Mouse (Mus musculus) neural tube, embryonic 15.5 days (tissue): ENCODE data around the gene Ndufv1. TPM values are rescaled to one million over a fixed set of nuclear protein-coding genes. Genes with fewer than 3 reads are reported as not detected.
"Not testable (repeated sequence)": the region's sequence is repeated elsewhere in the genome, so short reads cannot be mapped to it uniquely, and the experiment has no call there.

Experiments used
- ATAC-seq: fragments of 200-750 bp; cut with Nextera tagmentation; 2 replicates; pipeline ENCODE4 v1.8.0; 2017; ENCODE audit warnings: mild to moderate bottlenecking, moderate TSS enrichment, moderate library complexity; ENCODE audit not compliant: low FRiP score
- H3K27ac ChIP-seq: fragments of 300-500 bp; sonication (generic); replicated peaks from 2 replicates; pipeline ENCODE4 v1.5.1; 2015; ENCODE audit warnings: mild to moderate bottlenecking, inconsistent platforms
- H3K27me3 ChIP-seq: fragments of 300-500 bp; sonication (generic); replicated peaks from 2 replicates; pipeline ENCODE4 v1.6.1; 2015; ENCODE audit warnings: inconsistent platforms
- H3K36me3 ChIP-seq: fragments of 300-500 bp; sonication (generic); 2 replicates; pipeline ENCODE4 v1.6.1; 2015; ENCODE audit warnings: inconsistent platforms
- H3K4me1 ChIP-seq: fragments of 300-500 bp; sonication (generic); 2 replicates; pipeline ENCODE4 v1.6.1; 2015; ENCODE audit warnings: inconsistent platforms
- H3K4me2 ChIP-seq: fragments of 300-500 bp; sonication (generic); 2 replicates; pipeline ENCODE4 v1.6.1; 2015; ENCODE audit warnings: inconsistent platforms, mild to moderate bottlenecking, moderate library complexity
- H3K4me3 ChIP-seq: fragments of 300-500 bp; sonication (generic); replicated peaks from 2 replicates; pipeline ENCODE4 v1.5.1; 2015; ENCODE audit warnings: mild to moderate bottlenecking, inconsistent platforms
- H3K9ac ChIP-seq: fragments of 300-500 bp; sonication (generic); replicated peaks from 2 replicates; pipeline ENCODE4 v1.6.1; 2015; ENCODE audit warnings: mild to moderate bottlenecking, inconsistent platforms
- H3K9me3 ChIP-seq: fragments of 300-500 bp; sonication (generic); replicated peaks from 2 replicates; pipeline ENCODE4 v1.6.1; 2016; ENCODE audit warnings: inconsistent platforms
- WGBS: fragments of 180-500 bp; shearing (Covaris S2); methylation state at CpG from one replicate; pipeline ENCODE4 v1.1.7; 2015; ENCODE audit warnings: mixed read lengths; 5-methylcytosine and 5-hydroxymethylcytosine counted together
- polyA plus RNA-seq: library from polyadenylated mRNA; unstranded; fragments of >200 nt; fragmentation: Nextera tagmentation; extraction: Ambion mirVana; gene quantifications from 2 replicates; pipeline ENCODE4 v1.2.1, GENCODE M21; 2015

Gene Ndufv1
- polyA plus RNA-seq, result 262 and 279 TPM in 2 replicates

DNA sequence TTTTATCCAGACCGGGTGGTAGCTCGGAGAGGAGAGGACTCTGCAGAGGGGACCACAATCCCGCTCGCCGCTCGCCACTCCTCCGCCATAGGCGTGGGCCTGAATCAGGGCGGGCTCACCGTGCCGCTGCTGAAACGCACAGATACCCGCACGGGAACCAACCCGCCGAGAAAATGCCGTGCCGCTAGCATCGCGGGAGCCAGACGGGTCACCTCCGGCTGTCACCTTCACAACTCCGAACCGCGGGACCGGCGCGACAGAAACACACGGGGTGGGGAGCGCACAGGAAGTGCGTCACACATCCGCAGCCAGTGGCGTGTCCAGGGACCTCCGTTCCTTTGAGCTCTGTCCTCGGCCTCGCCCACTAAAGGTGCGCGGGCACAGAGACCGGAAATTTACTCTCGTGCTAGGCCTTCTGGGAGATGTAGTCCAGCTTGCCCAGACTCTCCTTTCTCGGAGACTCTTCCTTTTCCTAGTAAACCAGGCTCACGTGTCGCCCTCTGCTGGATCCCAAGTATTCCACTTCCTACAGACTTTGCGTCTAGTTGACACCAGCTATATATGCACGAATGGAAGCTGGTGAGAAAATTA is at the start of gene Ndufv1:
Gene Ndufv1, minus strand, starts transcription at position 375 of the 591 bp plus-strand sequence.
- Histone ChIP-seq H3K27ac (peak within 1 kb of the TSS; percentile 85), H3K9ac (peak within 1 kb of the TSS; percentile 77), H3K4me1 (peaks cover 18% of the 10 kb centered on the region), H3K4me3 (peak within 1 kb of the TSS; percentile 88), H3K4me2 (peak within 1 kb of the TSS; percentile 62), H3K9me3 (no peaks in the 10 kb centered on the region), H3K27me3 (no peaks in the 10 kb centered on the region), H3K36me3 (peaks cover 29% of the 10 kb centered on the region)
- under 1% methylated on average over 45 of the region's 45 CpGs for WGBS
- ATAC-seq, result peak; percentile 99

DNA sequence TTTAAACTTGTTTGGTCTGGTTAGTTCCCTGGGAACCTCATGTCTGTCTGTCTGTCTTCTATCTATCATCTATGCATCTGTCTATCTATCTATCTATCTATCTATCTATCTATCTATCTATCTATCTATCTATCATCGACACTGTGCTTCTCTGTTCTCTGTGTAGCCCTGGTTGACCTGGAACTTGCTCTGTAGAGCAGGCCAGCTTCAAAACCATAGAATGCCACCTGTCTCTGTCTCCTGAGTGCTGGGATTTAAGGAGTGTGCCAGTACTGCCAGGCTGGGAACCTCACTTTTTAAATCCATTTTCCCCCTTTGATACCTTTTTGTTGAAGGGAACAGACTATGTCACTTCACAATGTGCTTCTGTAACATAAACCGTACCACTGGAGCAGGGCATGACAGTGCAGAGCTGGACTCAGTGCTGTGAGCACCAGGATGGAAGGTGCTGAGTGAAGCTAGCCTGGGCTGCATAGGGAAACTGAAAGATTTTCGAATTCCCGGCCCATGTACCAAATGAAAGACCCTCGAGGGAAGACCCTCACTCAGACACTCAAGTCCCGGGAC is 48.4 kb upstream of the Ndufv1 start:
- Histone ChIP-seq H3K36me3 (no peaks in the 10 kb centered on the region), H3K9ac (no peak overlapping the region), H3K27ac (no peak overlapping the region), H3K27me3 (no peaks in the 10 kb centered on the region), H3K4me1 (no peaks in the 10 kb centered on the region), H3K4me3 (no peak overlapping the region), H3K9me3 (no peaks in the 10 kb centered on the region), H3K4me2 (no peak overlapping the region)
- no peak for ATAC-seq
- 88% methylated on average over 6 of the region's 6 CpGs for WGBS

DNA sequence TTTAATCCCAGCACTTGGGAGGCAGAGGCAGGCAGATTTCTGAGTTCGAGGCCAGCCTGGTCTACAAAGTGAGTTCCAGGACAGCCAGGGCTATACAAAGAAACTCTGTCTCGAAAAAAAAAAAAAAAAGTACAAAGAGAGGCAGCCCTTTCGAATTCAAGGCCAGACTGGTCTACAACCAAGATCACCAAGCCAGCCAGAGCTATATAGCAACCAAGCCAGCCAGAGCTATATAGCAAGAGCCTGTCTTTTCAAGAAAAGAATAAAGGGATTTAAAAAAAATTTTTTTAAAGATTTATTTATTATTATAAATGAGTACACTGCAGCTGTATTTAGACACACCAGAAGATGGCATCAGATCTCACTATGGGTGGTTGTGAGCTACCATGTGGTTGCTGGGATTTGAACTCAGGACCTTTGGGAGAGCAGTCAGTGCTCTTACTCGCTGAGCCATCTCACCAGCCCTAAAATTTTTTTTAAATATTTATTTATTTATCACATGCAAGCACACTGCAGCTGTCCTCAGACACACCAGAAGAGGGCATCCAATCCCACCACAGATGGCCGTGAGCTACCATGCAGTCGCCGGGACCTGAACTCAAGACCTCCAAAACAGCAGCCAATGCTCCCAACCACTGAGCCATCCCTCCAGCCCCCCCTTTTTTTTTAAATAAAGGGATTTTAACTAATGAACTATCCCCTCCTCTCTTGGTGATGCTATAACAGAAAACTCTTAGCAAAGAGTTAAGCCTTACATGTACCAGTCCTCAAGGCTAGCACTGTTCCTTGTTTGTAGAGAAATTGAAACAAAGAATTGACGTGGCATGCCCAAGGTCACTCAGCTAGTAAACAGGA is 47.7 kb upstream of the Ndufv1 start:
- WGBS, result 91% methylated on average over 8 of the region's 8 CpGs
- not testable (repeated sequence) for H3K27ac ChIP-seq, H3K4me3 ChIP-seq, H3K9me3 ChIP-seq, H3K4me2 ChIP-seq, H3K27me3 ChIP-seq, H3K4me1 ChIP-seq, H3K36me3 ChIP-seq, ATAC-seq, H3K9ac ChIP-seq

DNA sequence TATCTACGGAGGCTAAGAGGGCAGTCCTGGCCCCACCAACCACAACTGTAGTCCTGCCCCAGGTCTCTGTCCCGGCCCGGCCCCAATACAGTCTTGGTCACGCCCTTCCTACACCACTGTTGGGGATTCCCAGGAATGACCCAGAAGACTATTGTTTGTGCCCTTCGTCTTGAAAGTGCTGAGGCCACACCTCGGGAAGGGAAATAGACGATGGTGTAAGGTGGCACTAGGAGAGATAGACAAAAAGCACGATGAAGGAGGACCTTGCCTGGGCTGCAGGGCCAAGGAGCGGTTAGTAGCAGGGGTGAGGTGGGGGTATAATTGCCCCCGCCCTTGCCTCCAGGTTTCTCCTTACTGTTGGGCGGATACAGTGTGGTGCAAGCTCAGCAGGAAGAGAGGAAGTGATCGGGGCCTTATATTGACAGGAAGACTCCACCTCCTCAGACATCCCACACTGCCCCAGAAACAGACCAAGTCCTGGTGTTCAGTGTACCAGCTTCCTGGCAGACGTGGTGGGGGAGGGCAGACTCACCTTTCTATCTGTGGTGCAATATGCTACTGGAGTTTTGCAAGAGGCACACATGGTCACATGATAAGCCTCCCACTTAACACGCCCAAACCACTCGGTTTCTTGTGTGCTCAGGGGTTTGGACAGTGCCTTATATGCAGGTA is 46.6 kb upstream of the Ndufv1 start, which contains the start of gene Gstp3:
Gene Gstp3, minus strand, starts transcription at position 501 of the 672 bp plus-strand sequence.
- H3K9me3 ChIP-seq, result no peaks in the 10 kb centered on the region
- no peak within 1 kb of the TSS for H3K9ac ChIP-seq
- ATAC-seq, result no peak
- H3K4me2 ChIP-seq, result no peak within 1 kb of the TSS
- 83% methylated on average over 15 of the region's 15 CpGs for WGBS
- H3K27me3 ChIP-seq, result no peaks in the 10 kb centered on the region
- H3K4me1 ChIP-seq, result no peaks in the 10 kb centered on the region
- H3K36me3 ChIP-seq, result no peaks in the 10 kb centered on the region
- no peak within 1 kb of the TSS for H3K27ac ChIP-seq
- no peak within 1 kb of the TSS for H3K4me3 ChIP-seq

DNA sequence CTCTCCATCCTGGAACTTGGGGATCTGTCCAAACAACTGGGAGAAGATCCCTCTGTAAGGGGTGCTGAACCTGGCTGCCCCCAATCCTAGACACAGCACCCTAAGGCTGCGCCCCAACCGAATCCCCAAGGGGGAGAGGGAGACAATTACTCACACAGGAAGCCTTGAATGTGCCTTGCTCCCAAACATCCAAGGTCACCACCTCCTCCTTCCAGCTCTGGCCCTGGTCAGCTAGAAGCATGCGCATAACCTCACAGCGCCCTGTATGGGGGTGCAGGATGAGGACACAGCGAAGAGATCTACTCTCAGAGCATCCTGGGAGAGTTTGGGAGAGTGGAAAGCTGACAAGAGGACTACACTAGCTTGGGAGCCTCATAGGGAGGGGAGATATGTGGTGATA is 46.0 kb upstream of the Ndufv1 start:
- Histone ChIP-seq H3K27me3 (no peaks in the 10 kb centered on the region), H3K4me3 (no peak overlapping the region), H3K9me3 (no peaks in the 10 kb centered on the region), H3K27ac (no peak overlapping the region), H3K4me1 (no peaks in the 10 kb centered on the region), H3K9ac (no peak overlapping the region), H3K36me3 (no peaks in the 10 kb centered on the region), H3K4me2 (no peak overlapping the region)
- no peak for ATAC-seq
- WGBS, result 90% methylated on average over 5 of the region's 5 CpGs

DNA sequence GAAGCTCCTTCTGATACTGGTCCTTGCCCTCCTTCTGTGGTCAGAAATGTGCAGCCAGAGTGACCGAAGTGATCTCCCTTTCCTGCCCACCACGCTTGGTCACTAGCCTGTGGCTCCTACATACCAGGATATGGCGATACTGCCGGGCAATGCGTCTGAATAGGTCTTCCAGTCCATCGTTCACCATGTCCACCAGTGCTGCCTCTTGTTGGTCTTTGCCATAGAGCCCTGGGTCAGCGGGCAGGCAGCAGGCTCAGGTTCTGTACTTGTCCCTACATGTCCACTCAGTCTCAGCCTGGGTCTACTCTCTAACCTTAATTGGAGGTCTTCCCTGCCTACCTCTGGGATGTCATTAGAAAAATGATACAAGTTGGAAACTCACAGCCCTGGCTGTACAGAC is 45.4 kb upstream of the Ndufv1 start:
- H3K4me3 ChIP-seq, result no peak overlapping the region
- H3K4me1 ChIP-seq, result no peaks in the 10 kb centered on the region
- H3K9ac ChIP-seq, result no peak overlapping the region
- no peaks in the 10 kb centered on the region for H3K9me3 ChIP-seq
- H3K36me3 ChIP-seq, result no peaks in the 10 kb centered on the region
- 98% methylated on average over 7 of the region's 7 CpGs for WGBS
- no peak overlapping the region for H3K4me2 ChIP-seq
- no peak overlapping the region for H3K27ac ChIP-seq
- ATAC-seq, result no peak
- no peaks in the 10 kb centered on the region for H3K27me3 ChIP-seq

DNA sequence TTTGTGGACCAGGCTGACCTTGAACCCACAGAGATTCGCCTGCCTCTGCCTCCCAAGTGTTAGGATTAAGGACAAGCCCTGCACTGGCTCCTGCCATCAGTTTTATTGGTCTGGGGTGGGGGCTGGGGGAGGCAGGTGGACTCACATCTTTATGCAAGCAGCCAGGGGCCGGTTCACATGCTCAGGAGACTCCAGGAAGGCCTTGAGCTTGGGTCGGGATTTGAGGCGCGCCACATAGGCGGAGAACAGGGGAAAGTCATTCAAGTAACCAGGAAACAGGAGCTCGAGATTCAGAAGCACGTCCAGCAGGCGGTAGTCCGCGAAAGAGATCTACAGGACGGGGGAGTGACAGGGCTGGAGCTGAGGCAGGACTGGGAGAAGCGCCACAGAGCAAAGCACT is 44.8 kb upstream of the Ndufv1 start:
- no peaks in the 10 kb centered on the region for H3K27me3 ChIP-seq
- WGBS, result 87% methylated on average over 13 of the region's 13 CpGs
- H3K9ac ChIP-seq, result no peak overlapping the region
- ATAC-seq, result no peak
- H3K27ac ChIP-seq, result no peak overlapping the region
- no peak overlapping the region for H3K4me3 ChIP-seq
- no peaks in the 10 kb centered on the region for H3K4me1 ChIP-seq
- no peak overlapping the region for H3K4me2 ChIP-seq
- H3K36me3 ChIP-seq, result no peaks in the 10 kb centered on the region
- H3K9me3 ChIP-seq, result no peaks in the 10 kb centered on the region

DNA sequence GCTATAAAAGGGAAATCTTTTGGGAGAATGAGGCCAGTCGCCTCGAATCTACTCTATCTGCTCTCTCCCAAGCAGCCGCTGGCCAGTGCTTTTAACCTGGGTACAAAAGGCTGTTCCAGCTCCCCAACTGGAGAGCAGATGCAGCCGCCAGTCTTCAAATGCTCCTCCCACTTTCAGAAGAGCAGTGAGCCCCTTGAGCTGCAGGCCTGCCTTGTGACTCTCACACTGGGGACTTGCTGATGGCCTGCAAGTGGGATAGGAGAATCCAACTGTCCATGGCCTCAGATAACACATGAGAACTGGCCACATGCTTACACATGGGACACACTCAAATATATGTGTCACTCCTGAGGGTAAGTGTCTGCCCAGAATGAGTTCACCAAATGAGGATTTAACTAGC is 44.1 kb upstream of the Ndufv1 start:
- Histone ChIP-seq H3K9ac (no peak overlapping the region), H3K27me3 (no peaks in the 10 kb centered on the region), H3K27ac (no peak overlapping the region), H3K36me3 (no peaks in the 10 kb centered on the region), H3K4me3 (no peak overlapping the region), H3K9me3 (no peaks in the 10 kb centered on the region), H3K4me2 (no peak overlapping the region), H3K4me1 (no peaks in the 10 kb centered on the region)
- ATAC-seq, result no peak
- WGBS, result 33% methylated on average over 4 of the region's 4 CpGs

DNA sequence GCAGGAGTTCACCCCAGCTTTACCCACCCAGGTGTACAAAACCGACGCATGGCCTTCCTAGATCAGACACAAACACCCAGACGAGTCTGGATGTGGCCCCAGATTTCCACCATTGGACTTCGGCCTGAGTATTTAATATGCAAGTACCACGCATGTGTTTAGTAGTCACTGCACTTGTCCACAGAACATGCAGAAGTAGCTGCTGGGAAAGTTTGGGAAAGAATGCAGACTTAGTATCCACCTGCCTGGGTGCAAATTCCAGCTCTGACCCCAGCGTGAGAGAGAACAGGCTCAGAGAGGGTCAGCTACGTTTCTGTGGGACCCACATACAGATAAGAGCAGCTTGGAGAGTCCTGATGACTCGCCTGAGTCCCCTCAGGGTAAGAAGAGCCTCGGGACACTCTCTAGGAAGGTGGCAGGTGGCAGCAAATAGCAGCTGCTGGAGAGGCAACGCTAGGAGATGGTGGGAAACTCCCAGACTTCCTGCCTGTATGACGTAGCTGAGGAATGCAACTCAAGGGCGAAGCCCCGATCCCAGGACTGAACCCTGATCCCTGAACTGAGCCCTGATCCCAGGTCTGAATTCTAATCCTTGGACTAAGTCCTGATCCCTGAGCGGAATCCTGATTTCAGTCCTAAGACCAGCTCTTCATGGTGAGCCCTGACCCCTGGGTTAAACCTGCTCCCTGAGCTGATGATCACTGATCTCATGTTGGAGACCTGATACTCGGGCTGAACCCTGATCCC is 43.5 kb upstream of the Ndufv1 start:
- WGBS, result 68% methylated on average over 15 of the region's 15 CpGs
- no peak for ATAC-seq

DNA sequence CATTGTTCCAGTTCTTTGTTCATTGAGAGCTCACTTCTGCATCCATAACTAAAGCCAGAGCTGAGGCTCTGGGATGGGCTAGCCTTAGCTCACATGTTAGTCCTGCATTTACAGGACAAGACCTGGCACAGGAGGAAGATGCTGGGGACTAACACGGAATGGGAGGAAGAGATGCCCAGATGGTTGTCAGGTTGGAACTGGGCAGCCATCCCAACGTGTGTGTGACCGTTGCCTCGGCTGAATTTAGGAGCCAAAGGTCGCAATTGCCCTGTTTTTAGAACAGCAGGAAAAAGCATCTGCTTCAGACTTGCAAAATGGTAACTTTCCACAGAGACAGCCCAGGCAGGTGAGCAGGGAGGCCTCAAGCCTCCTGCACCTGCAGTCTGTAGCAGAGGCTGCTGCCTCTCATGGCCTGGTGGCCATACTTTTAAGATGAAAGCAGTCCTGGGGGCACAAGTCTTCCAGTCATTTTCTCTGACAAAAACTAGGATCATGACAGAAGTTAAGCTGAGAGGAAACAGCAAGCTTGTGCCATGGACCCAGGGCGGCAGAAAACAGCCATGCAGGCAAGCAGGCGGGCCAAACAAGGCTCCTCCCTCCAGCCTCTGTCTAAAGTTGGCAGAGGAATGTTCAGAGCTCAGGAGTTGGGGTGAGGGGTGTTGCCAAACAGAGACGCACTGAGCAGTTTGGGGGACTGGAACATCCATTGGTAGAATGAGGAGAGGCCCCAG is 42.8 kb upstream of the Ndufv1 start:
- Histone ChIP-seq H3K4me2 (no peak overlapping the region), H3K9me3 (no peaks in the 10 kb centered on the region), H3K27ac (no peak overlapping the region), H3K36me3 (no peaks in the 10 kb centered on the region), H3K9ac (no peak overlapping the region), H3K4me3 (no peak overlapping the region), H3K4me1 (no peaks in the 10 kb centered on the region), H3K27me3 (no peaks in the 10 kb centered on the region)
- 82% methylated on average over 8 of the region's 8 CpGs for WGBS
- ATAC-seq, result no peak

More for the DNA sequence above, 43.5 kb upstream of the Ndufv1 start:
- H3K4me1 ChIP-seq, result no peaks in the 10 kb centered on the region
- H3K27ac ChIP-seq, result no peak overlapping the region
- no peak overlapping the region for H3K9ac ChIP-seq
- H3K4me3 ChIP-seq, result no peak overlapping the region
- H3K36me3 ChIP-seq, result no peaks in the 10 kb centered on the region
- H3K9me3 ChIP-seq, result no peaks in the 10 kb centered on the region
- H3K4me2 ChIP-seq, result no peak overlapping the region
- no peaks in the 10 kb centered on the region for H3K27me3 ChIP-seq

DNA sequence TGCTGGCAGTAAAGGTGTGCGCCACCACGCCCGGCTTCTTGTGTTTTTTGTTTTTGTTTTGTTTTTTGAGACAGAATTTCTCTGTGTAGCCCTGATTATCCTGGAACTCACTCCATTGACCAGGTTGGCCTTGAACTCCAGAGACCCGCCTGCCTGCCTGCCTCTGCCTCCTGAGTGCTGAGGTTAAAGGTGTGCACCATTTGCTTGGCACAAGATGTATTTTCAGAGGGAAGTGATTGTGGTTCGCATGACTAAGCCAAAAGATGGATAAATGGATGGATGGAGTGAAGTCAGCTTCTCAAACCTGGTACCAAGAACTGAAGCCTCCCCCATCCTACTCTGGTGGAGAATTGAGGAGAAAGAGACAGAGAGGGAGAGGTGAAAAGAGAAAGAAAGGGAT is 42.0 kb upstream of the Ndufv1 start:
- Histone ChIP-seq H3K4me3 (no peak overlapping the region), H3K9me3 (no peaks in the 10 kb centered on the region), H3K4me2 (no peak overlapping the region), H3K27ac (no peak overlapping the region), H3K27me3 (no peaks in the 10 kb centered on the region), H3K36me3 (no peaks in the 10 kb centered on the region), H3K9ac (no peak overlapping the region), H3K4me1 (no peaks in the 10 kb centered on the region)
- whole genome bisulfite sequencing, result 93% methylated on average over 5 of the region's 5 CpGs
- ATAC-seq, result no peak
